Mouse (Mus musculus) B cell, adult 67 days (primary cell): ENCODE data around the gene Aldh5a1. TPM values are rescaled to one million over a fixed set of nuclear protein-coding genes. Genes with fewer than 3 reads are reported as not detected.

Experiments used
- total RNA-seq, 2 experiments: library from RNA; stranded (reverse); gene quantifications; 4 replicates each; pipeline ENCODE4 v1.2.4; 2023

Gene Aldh5a1
- under 1 TPM; 0.09 to 0.17 TPM for total RNA-seq

GRCm38 (mm10) chr13:24937108-24937838 lies at the start of gene Aldh5a1:
Gene Aldh5a1 (minus strand): TSS chr13:24937661.

GRCm38 (mm10) chr13:24942512-24943282 lies 5.2 kb upstream of the Aldh5a1 start, which contains the start of gene Gpld1:
Gene Gpld1 (plus strand): TSS chr13:24943152.

Other genes starting within 250 kb of the Aldh5a1 start
- 1 to 10 TPM in 1 of 2 experiments, not detected in 1; 1.3 TPM for gene Armh2, start 196.4 kb downstream of the Aldh5a1 start, total RNA-seq
- gene Gmnn, start 175.7 kb downstream of the Aldh5a1 start, total RNA-seq, result 10 to 100 TPM in 1 of 2 experiments, 1 to 10 TPM in 1; 6.7 to 15.4 TPM
- 100 to 1,000 TPM; 176 to 180 TPM for gene BC005537, start 136.0 kb downstream of the Aldh5a1 start, total RNA-seq
- gene Acot13, start 106.1 kb downstream of the Aldh5a1 start, total RNA-seq, result 10 to 100 TPM; 15.1 to 16.5 TPM
- 10 to 100 TPM; 72.5 to 75.5 TPM for gene Tdp2, start 106.0 kb downstream of the Aldh5a1 start, total RNA-seq
- gene D130043K22Rik, start 92.5 kb downstream of the Aldh5a1 start, total RNA-seq, result not detected
- gene Gpld1, start 5.5 kb upstream of the Aldh5a1 start, total RNA-seq, result not detected
- gene Mrs2, start 82.7 kb upstream of the Aldh5a1 start, total RNA-seq, result 10 to 100 TPM; 46.7 to 51.3 TPM
- not detected for gene Dcdc2a, start 118.3 kb upstream of the Aldh5a1 start, total RNA-seq